Mouse (Mus musculus): ENCODE results near the gene Traf5. TPM values are rescaled to one million over a fixed set of nuclear protein-coding genes. Genes with fewer than 3 reads are reported as not detected.

The Traf5 gene
- total RNA-seq, 2 experiments from 2014 or later: 2.8 to 8.5 TPM

DNA sequence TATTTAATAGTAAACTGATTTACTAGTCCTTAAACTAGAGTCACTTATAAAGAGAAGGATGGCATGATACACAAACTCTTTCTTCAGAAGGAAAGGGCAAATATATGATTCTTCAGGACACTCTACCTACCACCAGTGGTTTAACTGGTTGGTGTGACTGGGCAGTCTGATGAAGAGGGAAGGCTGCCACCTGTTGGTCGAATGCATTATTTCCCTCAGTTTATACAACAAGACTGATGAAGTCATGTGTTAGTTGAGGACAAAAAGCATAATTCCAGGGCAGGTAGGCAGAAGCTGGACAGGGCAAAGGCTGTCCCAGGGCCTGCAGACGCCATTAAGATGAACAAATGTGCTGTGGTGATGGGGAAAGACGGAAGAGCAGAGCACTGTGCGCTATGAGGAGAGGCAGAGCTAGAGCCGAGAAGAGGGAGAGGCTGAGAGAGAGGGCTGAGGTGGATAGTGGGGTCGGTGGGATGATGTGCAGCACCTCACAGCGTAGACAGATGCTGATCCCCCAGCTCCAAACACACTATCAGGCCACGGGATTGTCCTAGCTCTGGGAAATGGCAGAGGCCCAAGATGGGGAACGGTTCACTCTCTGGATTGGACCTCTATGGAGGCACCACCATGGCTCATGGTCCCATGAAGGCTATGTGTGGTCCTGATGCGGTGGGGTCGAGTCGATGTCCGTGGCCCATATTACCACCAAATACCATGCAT, 2.3 kb upstream of the Traf5 start:
- peak; percentile 37 for ATAC-seq (replicated peaks; ENCODE audit: low FRiP score, low TSS enrichment, poor library complexity, severe bottlenecking)

- peak; percentile 79 for ATAC-seq (replicated peaks; ENCODE audit: low FRiP score, low TSS enrichment, poor library complexity, severe bottlenecking)
Observed at GRCm38 (mm10) chr1:192092879-192093660, 711 bp upstream of the Traf5 start.

GRCm38 (mm10) chr1:192090689-192091567, 1.4 kb downstream of the Traf5 start:
- no peak for ATAC-seq (replicated peaks; ENCODE audit: low FRiP score, low TSS enrichment, poor library complexity, severe bottlenecking)

DNA sequence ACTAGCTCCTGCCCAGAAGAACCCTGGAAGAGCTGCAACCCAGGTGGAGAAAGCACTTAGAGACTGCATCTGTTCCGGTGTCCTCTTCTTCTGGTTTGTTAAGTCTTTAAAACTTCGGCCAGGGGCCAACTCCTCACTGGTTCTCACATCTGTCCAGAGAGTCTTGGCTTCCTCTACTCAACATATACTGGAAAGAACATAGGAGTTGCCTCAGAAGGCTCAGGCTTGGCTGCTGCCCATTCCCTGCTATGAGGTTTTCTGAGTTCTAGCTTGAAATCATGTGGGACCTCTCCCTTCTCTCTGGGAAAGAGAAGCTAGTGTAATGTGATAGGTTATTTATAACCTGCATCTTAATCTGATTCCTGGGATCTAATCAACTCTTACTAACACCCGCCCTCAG, 2.1 kb downstream of the Traf5 start:
- no peak for ATAC-seq (replicated peaks; ENCODE audit: low FRiP score, low TSS enrichment, poor library complexity, severe bottlenecking)

DNA sequence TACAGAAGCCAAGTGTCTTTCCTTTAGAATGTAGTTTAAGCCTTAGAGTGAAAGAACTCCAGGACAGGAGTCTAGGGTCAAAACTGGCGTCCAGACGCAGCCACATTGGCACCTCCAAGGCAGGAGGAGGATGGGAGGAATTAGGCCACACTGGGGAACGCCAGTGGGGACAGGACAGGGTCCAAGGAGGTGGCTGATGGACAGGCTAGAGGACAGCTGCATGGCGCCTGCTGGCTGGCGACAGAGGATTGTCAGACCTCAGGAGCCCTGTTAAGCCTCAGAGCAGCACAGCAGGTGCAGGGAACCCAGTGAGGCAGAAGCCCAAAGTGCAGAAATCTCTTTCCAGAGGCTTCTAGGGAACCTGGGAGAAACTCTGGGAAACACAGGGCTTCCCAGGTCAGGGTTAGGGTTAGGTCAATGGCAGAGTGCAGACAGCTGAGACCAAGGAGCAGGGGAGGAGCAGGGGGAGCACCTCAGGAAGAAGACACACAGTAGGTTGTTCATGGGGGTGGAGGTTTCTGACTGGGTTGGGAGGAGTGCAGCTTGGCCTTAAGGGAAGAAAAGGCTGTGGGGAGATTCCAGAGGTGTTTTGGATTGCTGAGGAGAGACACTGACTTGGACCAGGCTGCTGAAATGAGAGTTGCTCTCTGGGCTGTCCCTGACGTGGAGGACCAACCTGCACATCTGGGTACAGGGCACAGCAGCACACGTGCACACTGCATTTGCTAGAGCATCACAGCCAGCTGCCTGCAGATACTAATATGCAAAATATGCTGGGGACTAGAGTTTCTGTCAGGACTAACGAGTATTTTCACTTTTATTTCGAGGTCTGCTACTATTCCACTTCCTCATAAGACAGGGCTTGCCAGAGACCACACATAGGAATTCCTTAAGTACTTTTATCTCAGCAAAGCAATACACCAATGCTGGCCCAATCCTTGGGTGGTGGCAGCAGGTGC, 2.9 kb downstream of the Traf5 start:
- no peak for ATAC-seq (replicated peaks; ENCODE audit: low FRiP score, low TSS enrichment, poor library complexity, severe bottlenecking)

DNA sequence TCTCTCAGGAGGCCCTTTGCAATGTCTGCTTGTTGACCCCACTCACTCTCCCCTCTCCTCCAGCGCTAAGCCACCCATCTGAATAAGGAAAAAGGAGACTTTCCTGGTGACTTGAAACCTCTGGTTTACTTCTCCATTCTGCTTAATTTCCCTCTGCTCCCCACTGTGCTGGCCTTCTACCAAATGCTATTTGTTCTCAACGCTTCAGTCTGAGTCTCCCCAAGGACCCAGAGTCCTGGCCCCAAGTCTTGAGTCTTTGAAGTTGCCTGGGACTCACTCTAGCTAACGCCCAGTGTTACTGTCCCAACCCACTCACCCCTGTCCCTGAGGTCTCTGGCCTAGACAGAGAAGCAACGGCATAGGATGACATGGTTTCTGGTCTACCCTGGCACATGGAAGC, 4.3 kb downstream of the Traf5 start:
- no peak for ATAC-seq (replicated peaks; ENCODE audit: low FRiP score, low TSS enrichment, poor library complexity, severe bottlenecking)

- no peak for ATAC-seq (replicated peaks; ENCODE audit: low FRiP score, low TSS enrichment, poor library complexity, severe bottlenecking)
Observed at GRCm38 (mm10) chr1:192087098-192087497, 5.3 kb downstream of the Traf5 start.

DNA sequence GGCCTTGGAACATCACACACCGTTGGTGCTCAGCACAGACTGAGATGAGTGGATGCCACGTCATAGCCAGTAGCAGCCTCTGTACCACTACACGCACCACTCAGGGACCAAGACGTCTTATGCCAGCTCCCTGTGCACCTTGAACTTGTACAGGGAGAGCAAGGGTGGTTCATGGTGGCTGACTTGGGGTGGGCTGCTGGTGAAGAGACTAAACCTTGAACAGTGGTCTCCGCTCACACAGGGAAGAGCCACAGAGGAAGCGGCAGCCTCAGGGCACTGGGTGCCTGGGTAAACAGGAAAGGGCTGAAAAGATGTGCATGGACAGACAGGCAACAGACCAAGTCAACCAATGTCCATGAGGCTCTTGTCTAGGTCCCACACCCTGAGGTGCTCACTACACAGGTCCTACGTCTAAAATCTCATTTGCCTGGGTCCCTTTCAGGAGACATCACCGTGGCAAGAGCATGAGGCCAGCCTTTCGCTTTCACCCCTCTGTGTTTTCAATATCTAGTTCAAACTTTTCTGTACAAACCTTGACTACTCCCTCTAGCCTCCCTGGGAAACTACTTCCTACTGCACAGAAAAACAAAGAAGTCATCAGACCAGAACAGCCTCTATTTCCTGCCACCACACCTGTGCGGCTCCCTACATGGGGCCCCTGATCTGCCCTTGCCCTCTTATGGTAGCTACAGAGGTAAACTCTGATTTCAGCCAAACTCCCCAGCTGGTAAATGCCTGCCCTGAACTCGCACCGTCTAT, 5.9 kb downstream of the Traf5 start:
- no peak for ATAC-seq (replicated peaks; ENCODE audit: low FRiP score, low TSS enrichment, poor library complexity, severe bottlenecking)

DNA sequence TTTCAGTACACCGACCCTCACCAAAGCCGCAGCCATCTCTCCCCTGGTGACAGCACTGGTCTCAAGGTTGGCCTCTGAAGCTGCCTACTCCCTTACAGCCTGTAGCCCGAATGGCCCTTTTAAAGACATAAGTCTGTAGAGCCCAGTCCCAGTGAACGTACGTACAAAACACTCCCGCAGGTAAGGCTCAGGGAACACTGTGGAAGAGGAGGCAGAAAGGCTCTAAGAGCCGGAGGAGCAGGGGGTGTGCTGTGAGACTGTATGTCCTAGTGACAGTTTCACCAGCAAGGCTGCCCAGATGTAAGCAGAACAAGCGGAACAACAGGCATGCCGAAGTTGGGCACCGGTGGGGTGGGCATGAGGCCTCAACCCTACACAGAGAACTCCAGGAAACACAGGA, 7.1 kb downstream of the Traf5 start:
- ATAC-seq (replicated peaks; ENCODE audit: low FRiP score, low TSS enrichment, poor library complexity, severe bottlenecking): no peak

DNA sequence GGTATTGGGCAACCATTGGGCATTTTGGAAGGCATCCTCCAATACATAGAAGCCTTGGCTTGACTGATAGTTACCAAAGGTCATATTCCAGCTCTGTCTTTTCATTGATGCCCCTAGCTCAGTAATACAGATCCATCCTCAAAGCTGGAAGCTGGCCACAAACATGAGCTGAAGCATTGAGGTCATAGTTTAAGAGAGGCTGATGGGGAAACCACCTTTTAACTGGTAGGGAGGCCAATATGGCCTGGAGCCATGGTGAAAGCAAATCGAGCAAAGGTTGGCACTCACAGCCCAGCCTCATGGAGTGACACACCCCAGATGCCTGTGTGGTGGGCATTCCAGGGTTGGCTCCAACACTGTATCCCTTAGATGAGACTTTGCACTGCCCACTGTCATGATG, 9.7 kb downstream of the Traf5 start:
- ATAC-seq (replicated peaks; ENCODE audit: low FRiP score, low TSS enrichment, poor library complexity, severe bottlenecking): no peak

DNA sequence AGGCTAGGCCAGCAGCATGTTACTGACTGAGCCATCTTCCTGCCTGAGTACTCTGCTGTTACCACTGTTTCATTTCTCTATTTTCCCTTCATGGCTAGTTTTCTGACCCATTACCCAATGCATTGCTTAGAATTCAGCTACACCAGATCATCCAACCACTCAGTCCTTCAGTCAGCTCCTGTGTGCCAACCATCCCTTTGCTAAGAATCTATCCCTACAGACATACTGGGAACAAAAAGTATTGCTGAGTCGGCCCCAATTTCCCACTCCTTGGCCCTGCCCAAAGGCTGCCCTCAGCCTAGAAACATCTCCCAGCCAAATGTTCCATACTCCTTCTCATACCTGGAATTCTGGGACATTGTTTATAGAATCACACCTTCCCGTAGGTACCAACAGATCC, 11.2 kb downstream of the Traf5 start:
- ATAC-seq (replicated peaks; ENCODE audit: low FRiP score, low TSS enrichment, poor library complexity, severe bottlenecking): no peak

DNA sequence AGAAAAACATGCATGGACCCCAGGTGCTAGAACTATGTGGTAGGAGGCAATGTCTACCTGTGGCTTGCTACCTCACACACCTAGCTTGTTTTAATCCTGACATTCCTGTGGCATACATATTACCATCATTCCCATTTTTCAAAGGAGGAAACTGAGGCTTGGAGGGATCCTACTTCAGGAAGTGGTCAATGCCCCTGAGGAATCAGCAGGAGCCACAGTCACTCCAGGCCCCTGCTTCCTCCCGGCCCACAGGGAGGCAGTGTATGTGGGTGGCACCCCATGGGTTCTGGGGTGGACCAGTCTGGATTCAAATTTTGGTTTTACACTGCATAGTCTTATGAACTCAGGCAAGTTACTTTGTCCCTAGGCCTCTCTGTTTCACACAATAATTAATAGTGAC, 13.2 kb downstream of the Traf5 start:
- no peak for ATAC-seq (replicated peaks; ENCODE audit: low FRiP score, low TSS enrichment, poor library complexity, severe bottlenecking)

DNA sequence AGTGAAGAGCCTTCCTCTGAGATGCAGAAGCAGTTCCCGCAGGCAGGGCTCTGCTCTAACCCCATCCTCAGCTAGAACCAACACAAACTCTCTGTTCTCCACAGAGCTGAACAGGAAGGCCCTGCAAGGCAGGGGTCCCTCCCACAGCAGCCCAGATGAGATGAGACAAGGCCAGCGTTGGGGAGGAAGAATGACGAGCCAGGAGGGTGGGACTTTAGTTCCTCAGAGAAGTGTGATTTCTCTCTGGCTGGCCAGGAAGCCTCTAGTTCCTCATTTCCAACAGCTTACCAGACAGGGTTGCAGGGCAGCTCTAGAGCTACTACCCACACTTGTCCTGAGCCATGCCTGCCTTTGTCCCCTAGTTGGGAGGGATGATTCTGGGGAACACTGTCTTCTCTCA, 14.0 kb downstream of the Traf5 start:
- ATAC-seq (replicated peaks; ENCODE audit: low FRiP score, low TSS enrichment, poor library complexity, severe bottlenecking): peak; percentile 49

GRCm38 (mm10) chr1:192076796-192077535, 15.4 kb downstream of the Traf5 start:
- ATAC-seq (replicated peaks; ENCODE audit: low FRiP score, low TSS enrichment, poor library complexity, severe bottlenecking): no peak

DNA sequence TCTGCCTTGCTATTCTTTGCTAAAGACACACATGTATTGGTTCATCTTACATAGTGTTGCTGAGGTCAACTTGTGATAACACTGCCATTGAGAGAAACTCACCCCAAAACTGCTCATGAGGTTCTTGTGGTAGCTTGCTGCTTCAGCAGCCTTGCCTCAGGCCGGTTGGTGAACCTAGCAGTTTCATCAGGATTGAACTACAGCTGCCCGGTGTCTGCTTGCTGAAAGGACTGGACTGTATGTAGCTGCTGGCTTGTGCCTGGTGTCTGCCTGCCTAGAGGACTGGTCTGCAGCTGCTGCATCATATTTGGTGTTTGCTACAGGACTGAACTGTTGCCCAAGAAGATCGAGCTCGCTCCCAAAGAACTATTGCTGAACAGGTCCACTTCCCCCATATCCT, 16.3 kb downstream of the Traf5 start:
- ATAC-seq (replicated peaks; ENCODE audit: low FRiP score, low TSS enrichment, poor library complexity, severe bottlenecking): no peak

DNA sequence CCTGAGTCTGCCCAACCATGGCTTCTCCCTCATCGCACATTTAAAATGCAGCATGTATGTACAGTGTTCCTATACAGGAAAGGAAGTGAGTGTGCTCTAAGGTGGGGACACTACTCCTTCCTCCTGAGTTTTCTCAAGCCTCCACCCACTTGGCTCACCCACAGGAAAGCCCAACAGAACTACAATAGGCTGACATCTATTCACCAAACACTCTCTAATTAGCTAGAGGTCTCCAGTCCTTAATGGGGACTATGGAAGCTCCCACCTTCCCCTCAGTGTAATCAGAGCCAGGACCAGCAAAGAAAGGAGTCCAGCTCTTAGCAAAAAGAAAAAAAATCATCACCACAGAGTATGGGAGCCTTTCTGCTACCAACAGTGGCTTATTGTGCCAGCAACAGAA, 17.5 kb downstream of the Traf5 start:
- ATAC-seq (replicated peaks; ENCODE audit: low FRiP score, low TSS enrichment, poor library complexity, severe bottlenecking): no peak

DNA sequence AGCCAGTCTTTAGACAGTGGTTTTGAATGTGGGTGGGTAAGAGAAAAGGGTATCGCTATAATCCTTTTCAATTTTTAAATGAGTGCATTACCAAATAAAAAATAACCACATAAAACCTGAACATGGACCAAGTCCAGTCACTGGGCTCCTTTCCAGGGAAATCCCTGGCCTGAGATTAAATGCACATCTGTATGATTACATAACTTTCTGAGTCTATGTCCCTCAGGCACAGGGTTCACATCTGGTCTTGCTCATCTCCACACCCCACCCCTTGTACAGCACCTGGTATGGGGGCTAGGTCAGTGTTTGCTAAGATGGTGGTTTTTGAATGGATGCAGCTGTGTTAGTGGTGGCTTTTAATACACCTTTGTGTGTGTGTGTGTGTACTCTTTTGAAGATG, 19.9 kb downstream of the Traf5 start:
- no peak for ATAC-seq (replicated peaks; ENCODE audit: low FRiP score, low TSS enrichment, poor library complexity, severe bottlenecking)

- peak; percentile 50 for ATAC-seq (replicated peaks; ENCODE audit: low FRiP score, low TSS enrichment, poor library complexity, severe bottlenecking)
Observed at GRCm38 (mm10) chr1:192070618-192071051, 21.7 kb downstream of the Traf5 start.
